Mouse (Mus musculus): ENCODE data around the gene Kdm2b. TPM values are rescaled to one million over a fixed set of nuclear protein-coding genes. Genes with fewer than 3 reads are reported as not detected.

Gene Kdm2b
- polyA plus RNA-seq, 1 experiment from 2014 or later: 89.2 TPM

DNA sequence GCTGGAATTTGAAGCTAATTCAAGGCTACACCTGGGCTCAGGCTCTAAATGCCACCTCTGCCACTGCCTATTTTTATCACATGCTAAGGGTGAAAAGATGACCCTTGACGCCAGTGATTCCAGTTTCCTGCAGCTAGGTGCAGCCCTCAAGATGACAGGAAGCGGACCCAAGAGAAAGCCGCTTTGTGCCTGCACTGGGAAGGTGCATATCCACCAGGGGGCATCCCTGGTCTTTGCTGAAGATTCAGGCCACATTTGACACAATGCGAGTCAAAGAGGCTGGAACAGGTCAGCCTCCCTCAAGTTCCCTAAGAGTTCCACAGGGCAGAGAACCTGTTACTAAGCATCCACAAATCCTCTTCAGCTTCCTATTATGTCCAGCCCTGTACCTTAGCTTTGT lies 21.3 kb downstream of the Kdm2b start:
- WGBS: 49% methylated on average over 4 of the region's 4 CpGs
- Histone ChIP-seq H3K9ac (replicated peaks) (no peak overlapping the region), H3K27ac (replicated peaks) (no peak overlapping the region), H3K4me2 (no peak overlapping the region), H3K9me3 (replicated peaks) (no peaks in the 10 kb centered on the region), H3K27me3 (replicated peaks) (no peaks in the 10 kb centered on the region), H3K4me1 (0 out of 2 replicates have a peak, but pooled peaks cover 8% of the 10 kb centered on the region), H3K4me3 (replicated peaks) (no peak overlapping the region), H3K36me3 (no peaks in the 10 kb centered on the region)
- ATAC-seq (ENCODE audit: low FRiP score): no peak

DNA sequence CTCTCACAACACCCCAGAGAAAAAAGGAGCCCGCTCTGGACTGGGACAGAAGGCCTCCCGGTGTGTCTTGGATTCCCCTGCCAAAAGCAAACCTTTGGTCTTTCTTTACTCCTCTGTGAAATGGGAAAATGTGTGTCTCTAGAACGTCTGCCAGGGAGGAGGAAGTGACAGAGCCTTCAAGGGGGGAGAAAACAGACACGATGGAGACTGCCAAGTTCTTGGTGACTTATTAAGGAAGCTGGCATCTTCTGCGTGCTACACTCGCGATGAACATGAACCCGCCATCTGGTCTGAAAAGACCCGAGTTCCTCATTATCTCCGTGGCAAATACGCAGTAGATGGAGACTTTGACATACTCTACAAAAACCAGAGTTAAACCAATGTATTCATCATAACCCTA lies 24.2 kb downstream of the Kdm2b start:
- Histone ChIP-seq H3K9ac (replicated peaks) (no peak overlapping the region), H3K4me1 (no peaks in the 10 kb centered on the region), H3K9me3 (replicated peaks) (no peaks in the 10 kb centered on the region), H3K36me3 (no peaks in the 10 kb centered on the region), H3K4me2 (no peak overlapping the region), H3K27me3 (replicated peaks) (no peaks in the 10 kb centered on the region), H3K4me3 (replicated peaks) (no peak overlapping the region), H3K27ac (replicated peaks) (no peak overlapping the region)
- 82% methylated on average over 11 of the region's 11 CpGs for WGBS
- no peak for ATAC-seq (ENCODE audit: low FRiP score)

DNA sequence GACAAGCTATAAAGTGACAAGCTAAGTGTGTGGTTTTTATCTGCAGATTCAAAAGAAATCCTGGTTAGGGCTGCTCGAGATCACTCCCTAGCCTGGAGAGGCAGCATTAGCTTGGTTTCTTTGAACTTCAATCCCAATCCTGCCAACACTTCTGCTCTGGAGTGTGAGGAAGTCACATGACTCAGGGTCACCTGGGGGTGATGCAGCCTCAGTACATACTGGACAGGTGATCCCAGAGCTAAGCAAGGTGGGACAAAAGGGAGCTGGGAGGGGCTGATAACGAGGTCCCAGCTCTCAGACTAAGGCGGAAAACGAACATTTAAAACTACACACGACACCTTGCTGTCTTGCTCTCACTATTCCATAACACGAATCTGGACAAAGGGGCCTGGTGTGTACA lies 24.8 kb downstream of the Kdm2b start:
- no peaks in the 10 kb centered on the region for H3K4me1 ChIP-seq
- whole genome bisulfite sequencing: 90% methylated on average over 6 of the region's 6 CpGs
- no peak overlapping the region for H3K9ac ChIP-seq (replicated peaks)
- no peak overlapping the region for H3K27ac ChIP-seq (replicated peaks)
- H3K27me3 ChIP-seq (replicated peaks): no peaks in the 10 kb centered on the region
- no peaks in the 10 kb centered on the region for H3K36me3 ChIP-seq
- no peaks in the 10 kb centered on the region for H3K9me3 ChIP-seq (replicated peaks)
- no peak overlapping the region for H3K4me3 ChIP-seq (replicated peaks)
- no peak overlapping the region for H3K4me2 ChIP-seq
- no peak for ATAC-seq (ENCODE audit: low FRiP score)

DNA sequence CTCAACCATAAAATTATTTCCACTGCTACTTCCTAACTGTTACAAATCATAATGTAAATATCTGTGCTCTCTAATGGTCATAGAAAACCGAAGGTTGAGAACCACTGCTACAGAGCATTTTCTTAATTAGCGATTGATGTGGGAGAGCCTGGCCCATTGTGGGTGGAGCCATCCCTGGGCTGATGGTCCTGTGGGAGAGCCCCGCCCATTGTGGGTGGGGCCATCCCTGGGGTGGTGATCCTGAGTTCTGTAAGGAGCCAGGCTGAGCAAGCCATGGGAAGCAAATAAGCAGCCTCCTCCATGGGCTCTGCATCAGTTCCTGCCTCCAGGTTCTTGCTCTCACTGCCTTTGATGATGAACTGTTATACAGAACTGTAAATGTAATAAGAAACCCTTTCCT lies 27.7 kb downstream of the Kdm2b start:
- no peaks in the 10 kb centered on the region for H3K9me3 ChIP-seq (replicated peaks)
- no peak overlapping the region for H3K4me3 ChIP-seq (replicated peaks)
- H3K27me3 ChIP-seq (replicated peaks): no peaks in the 10 kb centered on the region
- H3K4me1 ChIP-seq: no peaks in the 10 kb centered on the region
- no peak overlapping the region for H3K27ac ChIP-seq (replicated peaks)
- no peak for ATAC-seq (ENCODE audit: low FRiP score)
- H3K36me3 ChIP-seq: no peaks in the 10 kb centered on the region
- no peak overlapping the region for H3K9ac ChIP-seq (replicated peaks)
- 54% methylated on average over 3 of the region's 3 CpGs for WGBS
- no peak overlapping the region for H3K4me2 ChIP-seq

DNA sequence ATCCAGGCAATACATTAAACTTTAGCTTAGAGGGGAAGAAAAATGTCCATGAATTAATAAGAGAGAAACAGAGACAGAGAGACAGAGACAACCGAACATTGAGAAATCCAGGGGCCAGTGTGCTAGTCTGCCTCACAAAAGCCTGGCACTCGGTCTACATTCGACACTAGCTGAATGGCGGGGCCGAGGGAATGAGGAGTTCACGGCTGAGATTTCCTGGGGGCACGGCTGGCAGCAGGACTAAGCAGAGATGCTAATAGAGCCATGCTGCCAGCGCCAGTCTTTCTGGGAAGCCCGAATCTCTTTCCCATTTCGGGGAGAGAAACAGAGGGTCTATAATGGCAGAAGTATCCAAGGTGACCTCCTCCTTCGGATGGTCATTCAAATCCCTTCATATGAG lies 30.2 kb downstream of the Kdm2b start:
- WGBS: 70% methylated on average over 11 of the region's 11 CpGs
- Histone ChIP-seq H3K27me3 (replicated peaks) (no peaks in the 10 kb centered on the region), H3K9me3 (replicated peaks) (no peaks in the 10 kb centered on the region), H3K4me1 (no peaks in the 10 kb centered on the region), H3K9ac (replicated peaks) (no peak overlapping the region), H3K4me2 (no peak overlapping the region), H3K27ac (replicated peaks) (no peak overlapping the region), H3K36me3 (no peaks in the 10 kb centered on the region), H3K4me3 (replicated peaks) (no peak overlapping the region)
- ATAC-seq (ENCODE audit: low FRiP score): no peak

DNA sequence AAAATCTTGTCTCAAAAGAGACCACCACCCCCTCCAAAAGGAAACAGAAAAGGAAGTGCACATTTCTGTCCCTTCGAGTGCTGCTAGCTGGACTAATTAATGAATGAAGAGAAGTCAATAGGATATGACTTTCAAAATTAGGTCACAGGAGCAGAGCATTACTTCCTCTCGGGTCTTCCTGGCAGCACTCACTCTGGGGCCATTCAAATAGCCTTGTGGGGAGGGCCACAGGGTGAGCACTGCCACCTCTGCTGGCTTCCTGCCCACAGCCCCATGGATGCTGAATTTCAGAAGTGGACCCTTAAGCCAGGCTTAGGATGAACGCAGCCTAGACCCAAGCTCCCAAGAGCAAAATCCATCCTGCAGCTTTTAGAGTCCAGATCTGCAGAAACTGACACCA lies 33.6 kb downstream of the Kdm2b start:
- Histone ChIP-seq H3K4me1 (peaks cover 16% of the 10 kb centered on the region), H3K9me3 (replicated peaks) (no peaks in the 10 kb centered on the region), H3K36me3 (no peaks in the 10 kb centered on the region), H3K9ac (replicated peaks) (no peak overlapping the region), H3K27ac (replicated peaks) (no peak overlapping the region), H3K4me3 (replicated peaks) (no peak overlapping the region), H3K27me3 (replicated peaks) (peaks cover 21% of the 10 kb centered on the region), H3K4me2 (no peak overlapping the region)
- no peak for ATAC-seq (ENCODE audit: low FRiP score)
- 67% methylated on average over 3 of the region's 3 CpGs for WGBS

DNA sequence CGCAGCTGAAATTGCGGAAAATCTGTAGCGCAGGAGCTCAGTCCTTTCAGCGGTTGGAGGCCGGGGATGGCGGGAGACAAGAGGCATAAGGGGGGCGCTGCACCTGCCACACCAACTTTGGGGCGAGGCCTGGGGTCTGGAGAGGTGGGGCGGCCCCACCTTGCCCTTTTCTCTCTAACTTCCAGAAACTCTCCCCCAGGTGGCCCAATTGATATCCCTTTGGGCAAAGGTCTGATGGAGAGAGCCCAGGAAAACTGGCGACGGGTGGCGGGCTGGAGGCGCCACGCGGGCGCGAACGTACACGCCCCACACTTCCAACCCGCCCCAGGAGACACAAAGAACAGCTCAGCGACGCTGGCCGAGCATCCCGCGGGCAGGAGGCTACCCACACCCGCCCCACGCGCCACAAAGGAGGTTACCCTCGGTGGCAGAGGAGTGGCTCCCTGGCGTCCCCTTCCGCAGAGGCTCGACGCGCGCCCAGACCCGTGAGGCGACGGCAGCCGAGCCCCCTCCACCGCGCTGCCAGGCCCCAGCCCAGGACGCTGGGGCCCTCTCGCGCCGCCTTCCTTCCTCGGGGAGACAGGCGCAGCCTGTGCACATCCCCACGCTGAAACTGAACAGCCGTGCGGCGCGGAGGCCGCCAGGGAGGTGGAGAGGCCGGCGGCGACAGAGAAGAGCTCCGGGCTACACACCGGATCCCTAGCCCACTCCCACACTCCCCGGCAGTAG lies 37.5 kb downstream of the Kdm2b start:
- 0 out of 2 replicates have a peak overlapping the region, but pooled peaks have one; percentile 37 for H3K27ac ChIP-seq (replicated peaks)
- 0 out of 2 replicates have a peak, but pooled peaks have one; percentile 26 for ATAC-seq (ENCODE audit: low FRiP score)
- no peaks in the 10 kb centered on the region for H3K36me3 ChIP-seq
- H3K27me3 ChIP-seq (replicated peaks): peaks cover 21% of the 10 kb centered on the region
- H3K4me2 ChIP-seq: peak overlapping the region; percentile 92
- H3K9me3 ChIP-seq (replicated peaks): no peaks in the 10 kb centered on the region
- WGBS: 5% methylated on average over 56 of the region's 59 CpGs
- H3K9ac ChIP-seq (replicated peaks): peak overlapping the region; percentile 50
- H3K4me3 ChIP-seq (replicated peaks): peak overlapping the region; percentile 44
- peaks cover 26% of the 10 kb centered on the region for H3K4me1 ChIP-seq

DNA sequence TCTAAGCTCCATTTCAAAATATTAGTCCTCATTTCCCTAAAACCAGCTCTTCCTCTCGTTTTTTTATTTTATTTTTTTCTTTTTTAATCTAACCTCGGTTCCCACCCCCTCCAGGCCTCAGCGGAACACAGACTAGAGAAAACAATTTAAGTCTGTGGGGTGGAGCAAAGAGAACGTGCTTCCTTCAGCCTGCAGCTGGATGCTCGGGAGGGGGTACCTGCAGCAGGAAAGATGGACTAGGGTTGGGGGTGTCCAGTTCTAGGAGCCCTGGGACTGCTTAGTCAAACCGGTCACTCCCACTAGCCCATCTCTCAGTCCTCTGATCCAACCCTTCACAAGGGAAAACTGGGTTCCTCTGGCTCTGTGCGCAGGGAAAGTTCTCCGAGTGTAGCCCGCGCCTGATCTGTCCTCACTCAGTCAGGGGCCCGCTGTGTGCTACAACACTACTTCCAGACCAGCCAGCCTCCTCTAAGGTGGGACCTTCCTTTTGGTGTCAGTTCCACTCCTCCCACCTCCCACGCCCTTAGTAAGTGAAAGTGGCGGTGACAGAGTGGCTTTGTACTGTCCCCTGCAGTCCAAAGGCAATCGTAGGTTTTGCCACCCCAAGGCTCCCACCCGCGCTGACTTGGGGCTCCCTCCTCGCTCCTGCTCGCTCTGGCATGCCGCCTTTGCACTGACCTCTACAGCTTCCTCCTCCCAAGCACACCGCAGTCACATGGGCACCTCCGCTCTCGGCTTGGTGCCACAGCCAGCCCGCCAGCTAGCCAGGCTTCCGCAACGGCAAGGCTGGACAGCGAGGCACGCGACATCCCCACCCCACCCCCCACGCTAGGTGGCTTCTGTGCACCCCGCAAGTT lies 38.3 kb downstream of the Kdm2b start:
- WGBS: 9% methylated on average over 30 of the region's 30 CpGs
- Histone ChIP-seq H3K27ac (replicated peaks) (0 out of 2 replicates have a peak overlapping the region, but pooled peaks have one; percentile 37), H3K4me1 (peaks cover 26% of the 10 kb centered on the region)

DNA sequence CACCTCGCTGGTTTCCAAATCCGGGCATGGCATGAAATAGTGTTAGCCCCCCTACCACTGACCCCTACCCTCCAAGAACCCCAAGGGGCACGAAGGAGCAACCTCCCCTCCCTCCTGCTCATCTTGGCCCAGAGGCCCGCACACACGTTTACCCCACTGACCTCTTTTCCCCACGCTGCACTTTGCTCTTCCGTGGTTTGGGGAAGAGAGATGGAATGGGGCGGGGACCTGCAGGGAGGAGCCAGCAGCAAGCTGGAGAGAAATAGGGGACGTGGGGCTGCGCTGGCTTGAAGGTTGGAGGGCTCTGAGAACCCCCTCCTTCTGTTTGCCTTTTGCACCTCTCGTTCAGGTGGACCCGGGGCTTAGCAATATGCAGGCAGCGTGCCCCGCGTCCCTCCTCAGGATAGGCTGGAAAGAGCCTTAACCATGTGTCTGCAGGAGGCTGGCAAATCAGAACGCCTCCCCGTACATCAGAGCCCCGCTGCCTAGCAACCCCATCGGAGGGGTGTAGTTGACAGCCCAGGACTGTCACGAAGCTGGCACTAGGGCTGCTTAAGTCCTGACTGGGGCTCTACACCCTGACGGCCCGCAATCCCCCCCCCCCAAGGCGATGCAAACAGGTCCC lies 39.2 kb downstream of the Kdm2b start:
- H3K4me2 ChIP-seq: peak overlapping the region; percentile 92
- ATAC-seq (ENCODE audit: low FRiP score): peak; percentile 91
- 14% methylated on average over 23 of the region's 23 CpGs for WGBS
- H3K36me3 ChIP-seq: no peaks in the 10 kb centered on the region
- peaks cover 26% of the 10 kb centered on the region for H3K4me1 ChIP-seq
- H3K9ac ChIP-seq (replicated peaks): peak overlapping the region; percentile 50
- 0 out of 2 replicates have a peak overlapping the region, but pooled peaks have one; percentile 28 for H3K27ac ChIP-seq (replicated peaks)
- H3K4me3 ChIP-seq (replicated peaks): peak overlapping the region; percentile 44
- peaks cover 21% of the 10 kb centered on the region for H3K27me3 ChIP-seq (replicated peaks)
- H3K9me3 ChIP-seq (replicated peaks): no peaks in the 10 kb centered on the region

More for the DNA sequence above, 38.3 kb downstream of the Kdm2b start:
- peak overlapping the region; percentile 44 for H3K4me3 ChIP-seq (replicated peaks)
- ATAC-seq (ENCODE audit: low FRiP score): peak; percentile 60
- peak overlapping the region; percentile 50 for H3K9ac ChIP-seq (replicated peaks)
- no peaks in the 10 kb centered on the region for H3K36me3 ChIP-seq
- H3K9me3 ChIP-seq (replicated peaks): no peaks in the 10 kb centered on the region
- H3K27me3 ChIP-seq (replicated peaks): peaks cover 21% of the 10 kb centered on the region
- H3K4me2 ChIP-seq: peak overlapping the region; percentile 92

DNA sequence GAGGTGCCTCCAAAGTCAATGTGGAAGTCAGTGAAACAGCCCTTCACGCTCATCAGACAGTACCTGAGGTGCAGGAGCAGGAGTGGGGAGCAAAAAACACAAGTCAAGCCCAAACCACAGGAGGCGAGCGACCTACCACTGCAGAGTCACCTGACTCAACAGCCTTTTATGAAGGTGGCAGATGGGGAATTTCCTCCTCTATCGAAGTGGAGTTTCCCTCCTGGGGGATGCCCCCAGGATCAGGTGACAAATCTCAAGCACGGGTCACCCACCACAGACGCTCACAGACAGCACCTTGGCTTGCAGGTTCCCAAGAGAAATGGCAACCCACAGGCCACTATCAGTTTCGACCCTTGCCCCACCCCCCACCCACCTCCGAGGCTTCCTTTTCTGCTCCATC lies 40.5 kb downstream of the Kdm2b start:
- H3K36me3 ChIP-seq: no peaks in the 10 kb centered on the region
- H3K4me1 ChIP-seq: peaks cover 26% of the 10 kb centered on the region
- H3K27ac ChIP-seq (replicated peaks): no peak overlapping the region
- H3K4me3 ChIP-seq (replicated peaks): no peak overlapping the region
- no peak for ATAC-seq (ENCODE audit: low FRiP score)
- H3K4me2 ChIP-seq: no peak overlapping the region
- H3K9ac ChIP-seq (replicated peaks): no peak overlapping the region
- H3K9me3 ChIP-seq (replicated peaks): no peaks in the 10 kb centered on the region
- WGBS: 90% methylated on average over 8 of the region's 8 CpGs
- peaks cover 18% of the 10 kb centered on the region for H3K27me3 ChIP-seq (replicated peaks)

DNA sequence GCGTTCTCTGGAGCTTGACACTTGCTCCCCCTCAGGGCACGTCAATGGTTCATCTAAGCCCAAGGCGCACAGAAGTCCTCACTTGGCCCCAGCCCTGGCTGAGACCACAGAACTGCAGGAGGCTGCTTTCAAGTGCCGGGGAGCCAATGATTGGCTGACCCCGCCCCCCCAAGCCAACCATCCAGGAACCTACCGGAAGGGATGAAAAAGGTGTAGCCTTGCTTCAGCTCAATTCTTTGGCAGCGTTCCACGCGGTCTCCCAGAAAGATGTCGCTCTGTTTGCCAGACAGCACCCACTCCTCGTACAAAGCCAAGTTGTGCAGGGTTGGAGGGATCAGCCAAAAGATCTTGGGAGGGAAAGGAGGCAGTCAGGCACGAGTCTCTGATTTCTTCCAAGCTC lies 42.1 kb downstream of the Kdm2b start:
- no peak overlapping the region for H3K27ac ChIP-seq (replicated peaks)
- peaks cover 3% of the 10 kb centered on the region; the same call in 1 of the 2 replicates for H3K27me3 ChIP-seq (replicated peaks)
- H3K4me3 ChIP-seq (replicated peaks): no peak overlapping the region
- no peaks in the 10 kb centered on the region for H3K36me3 ChIP-seq
- H3K4me1 ChIP-seq: peaks cover 25% of the 10 kb centered on the region
- H3K4me2 ChIP-seq: no peak overlapping the region
- 81% methylated on average over 12 of the region's 12 CpGs for WGBS
- H3K9ac ChIP-seq (replicated peaks): no peak overlapping the region
- no peaks in the 10 kb centered on the region for H3K9me3 ChIP-seq (replicated peaks)
- no peak for ATAC-seq (ENCODE audit: low FRiP score)
